Mouse (Mus musculus): ENCODE results near the gene Vmn1r40. TPM values are rescaled to one million over a fixed set of nuclear protein-coding genes. Genes with fewer than 3 reads are reported as not detected.

The Vmn1r40 gene
- not detected for total RNA-seq (2023)

DNA sequence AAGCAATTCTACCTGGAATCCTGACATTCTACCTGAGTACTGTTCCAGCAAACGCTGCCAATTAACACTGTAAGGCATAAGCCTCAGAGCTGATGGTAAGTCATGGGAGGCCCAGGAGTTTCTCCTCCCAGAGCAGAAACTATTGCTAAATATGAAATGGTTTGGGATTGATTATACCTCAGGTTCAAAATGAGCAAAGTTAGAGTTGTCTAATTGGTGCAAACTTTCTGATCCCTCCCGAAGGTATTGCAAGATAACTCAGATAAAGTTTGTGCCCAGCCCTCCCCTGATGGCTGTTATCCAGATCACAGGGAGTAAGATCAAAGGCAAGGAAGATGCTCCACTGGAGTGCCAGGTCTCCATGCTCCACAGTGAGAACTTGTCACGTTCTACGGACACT, at the start of gene Vmn1r40:
Vmn1r40 (plus strand) TSS at position 301 of the 400 bp plus-strand sequence.

DNA sequence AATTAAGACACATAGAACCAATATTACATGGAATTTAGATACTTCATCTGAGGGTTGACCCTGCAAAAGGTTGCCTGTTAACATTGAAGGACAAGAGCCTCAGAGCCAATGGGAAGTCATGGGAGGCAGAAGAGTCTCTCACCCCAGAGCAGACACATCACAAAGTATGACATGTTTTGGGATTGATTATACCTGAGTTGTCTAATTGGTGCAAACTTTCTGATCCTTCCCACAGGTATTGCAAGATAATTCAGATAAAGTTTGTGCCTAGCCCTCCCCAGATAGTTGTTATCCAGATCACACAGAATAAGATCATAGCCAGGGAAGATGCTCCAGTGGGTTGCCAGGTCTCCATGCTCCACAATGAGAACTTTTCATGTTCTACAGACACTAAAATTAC, 33.1 kb downstream of the Vmn1r40 start, which contains the start of gene Vmn1r41:
Vmn1r41 (plus strand) TSS at position 301 of the 400 bp plus-strand sequence.

Other genes with a start within 250 kb of the Vmn1r40 start
- gene Chchd6, start 111.9 kb upstream of the Vmn1r40 start, total RNA-seq (2023): 1 to 10 TPM; 2.6 to 3.9 TPM
- 1 to 10 TPM; 5.5 to 6.9 TPM for gene Txnrd3, start 63.6 kb upstream of the Vmn1r40 start, total RNA-seq (2023)
- not detected for gene Vmn1r41, start 33.2 kb downstream of the Vmn1r40 start, total RNA-seq (2023)
- gene Vmn1r42, start 168.9 kb downstream of the Vmn1r40 start, total RNA-seq (2023): not detected
- gene Vmn1r43, start 168.9 kb downstream of the Vmn1r40 start, total RNA-seq (2023): not detected
- gene Vmn1r44, start 176.1 kb downstream of the Vmn1r40 start, total RNA-seq (2023): not detected
- not detected for gene Vmn1r45, start 233.1 kb downstream of the Vmn1r40 start, total RNA-seq (2023)